Mouse (Mus musculus): ENCODE measurements around the gene Cadm3. TPM values are rescaled to one million over a fixed set of nuclear protein-coding genes. Genes with fewer than 3 reads are reported as not detected.

Gene Cadm3
- total RNA-seq, 2 experiments from 2014 or later = 9.9 to 11.4 TPM

GRCm38 (mm10) chr1:173359590-173360290 is 7.8 kb downstream of the Cadm3 start:
- no peak for DNase-seq

- DNase-seq = no peak
Measured at GRCm38 (mm10) chr1:173357799-173358198, 9.7 kb downstream of the Cadm3 start.

GRCm38 (mm10) chr1:173356699-173357098 is 10.8 kb downstream of the Cadm3 start:
- DNase-seq = no peak

GRCm38 (mm10) chr1:173355107-173355846 is 12.2 kb downstream of the Cadm3 start:
- no peak for DNase-seq

GRCm38 (mm10) chr1:173350372-173350957 is 17.0 kb downstream of the Cadm3 start, which contains the start of gene Aim2:
Gene Aim2 (plus strand): TSS chr1:173350879.
- DNase-seq = no peak

- DNase-seq = no peak
Measured at GRCm38 (mm10) chr1:173349946-173350345, 17.5 kb downstream of the Cadm3 start.

GRCm38 (mm10) chr1:173349192-173349591 is 18.3 kb downstream of the Cadm3 start:
- no peak for DNase-seq

- no peak for DNase-seq
Measured at GRCm38 (mm10) chr1:173348527-173348926, 19.0 kb downstream of the Cadm3 start.

GRCm38 (mm10) chr1:173345112-173345511 is 22.4 kb downstream of the Cadm3 start:
- DNase-seq = no peak

GRCm38 (mm10) chr1:173343934-173344333 is 23.6 kb downstream of the Cadm3 start:
- DNase-seq = no peak

- no peak for DNase-seq
Measured at GRCm38 (mm10) chr1:173342425-173342824, 25.1 kb downstream of the Cadm3 start.

- DNase-seq = no peak
Measured at GRCm38 (mm10) chr1:173339543-173339942, 28.0 kb downstream of the Cadm3 start.

GRCm38 (mm10) chr1:173337008-173337407 is 30.5 kb downstream of the Cadm3 start:
- no peak for DNase-seq

- DNase-seq = no peak
Measured at GRCm38 (mm10) chr1:173335903-173336302, 31.6 kb downstream of the Cadm3 start.

- DNase-seq = no peak
Measured at GRCm38 (mm10) chr1:173333312-173334253, 33.9 kb downstream of the Cadm3 start, which contains the start of gene Ackr1. Gene Ackr1 (minus strand): TSS chr1:173333750.

- no peak for DNase-seq
Measured at GRCm38 (mm10) chr1:173332418-173332817, 35.1 kb downstream of the Cadm3 start.

- no peak for DNase-seq
Measured at GRCm38 (mm10) chr1:173329743-173330142, 37.8 kb downstream of the Cadm3 start.

GRCm38 (mm10) chr1:173329185-173329584 is 38.3 kb downstream of the Cadm3 start:
- no peak for DNase-seq

- DNase-seq = no peak
Measured at GRCm38 (mm10) chr1:173328446-173328845, 39.0 kb downstream of the Cadm3 start.

- no peak for DNase-seq
Measured at GRCm38 (mm10) chr1:173326552-173326951, 40.9 kb downstream of the Cadm3 start.

- DNase-seq = no peak
Measured at GRCm38 (mm10) chr1:173325395-173325794, 42.1 kb downstream of the Cadm3 start.

GRCm38 (mm10) chr1:173324961-173325360 is 42.5 kb downstream of the Cadm3 start:
- no peak for DNase-seq
